Mouse (Mus musculus): ENCODE data around the gene Pex12.

DNA sequence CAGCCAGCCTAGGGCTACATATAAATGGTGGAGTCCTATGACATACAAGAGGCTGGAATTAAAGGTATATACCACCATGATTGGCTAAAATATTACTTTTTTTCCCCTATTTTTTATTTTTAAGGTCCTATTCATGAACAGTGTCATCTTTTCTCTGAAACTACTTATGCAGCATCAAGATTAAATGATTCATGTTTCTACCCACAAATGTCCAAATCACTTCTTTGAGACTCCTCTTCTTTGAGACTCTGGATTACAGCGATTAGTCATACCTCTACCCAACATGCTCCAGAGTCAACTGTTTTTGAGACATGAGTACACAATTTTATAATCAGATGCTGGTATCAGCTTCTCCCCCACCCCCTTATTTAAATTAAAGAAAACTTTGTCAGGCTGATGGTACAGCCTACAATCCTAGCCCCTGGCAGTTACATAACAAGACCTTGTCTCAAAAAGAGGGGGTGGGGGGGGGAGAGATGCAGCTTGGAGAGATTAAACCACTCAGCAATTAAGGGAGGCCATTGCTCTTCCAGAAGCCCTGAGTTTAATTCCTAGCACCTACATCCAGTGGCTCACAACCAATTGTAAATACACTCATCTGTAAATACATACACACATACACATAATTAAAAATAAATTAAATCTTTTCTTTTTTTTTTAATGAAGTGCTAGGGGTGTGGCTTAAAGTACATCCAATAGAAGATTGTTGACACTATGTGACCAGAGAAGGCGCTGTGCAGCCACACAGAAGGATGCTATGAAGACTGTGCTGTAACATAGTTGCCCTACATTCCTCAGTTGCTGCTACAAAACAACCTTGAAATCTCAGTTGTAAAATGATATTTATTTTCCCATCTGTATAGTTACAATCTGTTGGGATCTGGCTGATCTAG, 30.2 kb downstream of the Pex12 start:
- no peak for TF ChIP-seq POLR2A (IDR thresholded peaks at IDR 0.05; ENCODE audit: low read depth, low read length)
- 0 out of 2 replicates have a peak, but pooled peaks have one; percentile 1 for TF ChIP-seq CTCF (IDR thresholded peaks at IDR 0.05; ENCODE audit: extremely low read depth, insufficient read depth, insufficient read length, insufficient replicate concordance)

Data from spleen, adult 2 months (tissue).